Mouse (Mus musculus) thymus, postnatal 36 days (tissue): ENCODE results near the gene Atrn.

Experiments
- DNase-seq, 2 experiments: peaks; one replicate each; pipeline ENCODE4 v3.0.0; 2022; ENCODE audit warnings: mixed read lengths in 2 of 2

Gene Atrn

GRCm38 (mm10) chr2:131040854-131041825 is 134.8 kb downstream of the Atrn start:
- no peak for DNase-seq

GRCm38 (mm10) chr2:131042988-131043387 is 136.7 kb downstream of the Atrn start, which contains the start of gene Gfra4:
Gfra4 (minus strand) TSS chr2:131043088.
- no peak for DNase-seq

- DNase-seq: no peak
Observed at GRCm38 (mm10) chr2:131044354-131044852, 138.1 kb downstream of the Atrn start.

GRCm38 (mm10) chr2:131044989-131045720 is 138.9 kb downstream of the Atrn start:
- DNase-seq: no peak

GRCm38 (mm10) chr2:131046025-131046424 is 139.7 kb downstream of the Atrn start:
- DNase-seq: no peak

- DNase-seq: no peak
Observed at GRCm38 (mm10) chr2:131052043-131052442, 145.7 kb downstream of the Atrn start.

- DNase-seq: no peak
Observed at GRCm38 (mm10) chr2:131052862-131053418, 146.6 kb downstream of the Atrn start.

GRCm38 (mm10) chr2:131053851-131054645 is 147.8 kb downstream of the Atrn start:
- DNase-seq: peak in 1 of 2 experiments; percentile 21

GRCm38 (mm10) chr2:131054646-131055264 is 148.5 kb downstream of the Atrn start:
- no peak for DNase-seq

- peak; percentile 48 to 55 for DNase-seq
Observed at GRCm38 (mm10) chr2:131055631-131056030, 149.3 kb downstream of the Atrn start.

- DNase-seq: peak in 1 of 2 experiments; percentile 21
Observed at GRCm38 (mm10) chr2:131056191-131056590, 149.9 kb downstream of the Atrn start.

GRCm38 (mm10) chr2:131058672-131059071 is 152.4 kb downstream of the Atrn start:
- no peak for DNase-seq

- DNase-seq: no peak
Observed at GRCm38 (mm10) chr2:131059377-131059776, 153.1 kb downstream of the Atrn start.

GRCm38 (mm10) chr2:131059781-131060540 is 153.7 kb downstream of the Atrn start:
- DNase-seq: no peak

GRCm38 (mm10) chr2:131060784-131061183 is 154.5 kb downstream of the Atrn start:
- DNase-seq: no peak

- DNase-seq: no peak
Observed at GRCm38 (mm10) chr2:131061607-131062006, 155.3 kb downstream of the Atrn start.

- no peak for DNase-seq
Observed at GRCm38 (mm10) chr2:131063404-131063864, 157.1 kb downstream of the Atrn start, which contains the start of gene Adam33. Adam33 (minus strand) TSS chr2:131063814.

GRCm38 (mm10) chr2:131066342-131066741 is 160.0 kb downstream of the Atrn start:
- DNase-seq: no peak

GRCm38 (mm10) chr2:131067481-131067880 is 161.2 kb downstream of the Atrn start:
- DNase-seq: no peak

GRCm38 (mm10) chr2:131072536-131072935 is 166.2 kb downstream of the Atrn start:
- DNase-seq: no peak
